Mouse (Mus musculus) A20 (cell line): Measurements from ENCODE around the gene Ralgds.

Experiments used
- DNase-seq: peaks from one replicate; pipeline ENCODE4 v3.0.0-alpha.2; 2011; ENCODE audit warnings: low read depth, low spot score

Ralgds gene

DNA sequence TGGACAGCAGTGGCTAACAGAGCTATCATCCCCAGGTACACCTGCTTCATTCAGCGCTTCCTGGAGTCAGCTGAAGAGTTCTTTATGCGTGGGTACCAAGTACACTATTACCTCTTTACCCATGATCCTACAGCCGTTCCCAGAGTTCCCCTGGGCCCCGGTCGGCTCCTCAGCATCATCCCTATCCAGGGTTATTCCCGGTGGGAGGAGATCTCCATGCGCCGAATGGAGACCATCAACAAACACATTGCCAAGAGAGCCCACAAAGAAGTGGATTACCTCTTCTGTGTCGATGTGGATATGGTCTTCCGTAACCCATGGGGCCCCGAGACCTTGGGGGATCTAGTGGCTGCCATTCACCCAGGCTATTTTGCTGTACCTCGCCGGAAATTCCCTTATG, 8.2 kb upstream of the Ralgds start:
- no peak for DNase-seq

GRCm38 (mm10) chr2:28505795-28506194, 7.1 kb upstream of the Ralgds start, which contains the start of gene Gm10134:
TSS of gene Gm10134 (plus strand) at chr2:28506095.
- no peak for DNase-seq

DNA sequence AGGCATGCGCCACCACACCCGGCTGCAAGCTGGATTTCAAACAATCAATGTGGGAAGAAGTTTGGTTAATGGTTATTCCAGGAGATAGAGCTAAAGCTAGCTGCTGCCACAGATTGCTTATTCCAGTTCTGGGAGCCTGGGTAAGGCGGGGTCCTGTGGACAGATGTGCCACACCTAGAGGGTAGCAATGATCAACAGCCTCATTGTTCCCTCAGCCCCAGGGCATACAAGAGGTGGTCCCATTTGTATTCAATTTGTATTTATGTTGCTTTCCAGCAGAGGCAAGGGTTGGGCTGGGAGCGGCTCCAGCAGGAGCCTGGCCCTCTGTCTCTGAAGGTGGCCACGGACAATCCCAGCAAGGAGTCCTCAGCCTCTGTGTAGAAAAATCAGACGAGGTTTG, 6.6 kb upstream of the Ralgds start:
- no peak for DNase-seq

DNA sequence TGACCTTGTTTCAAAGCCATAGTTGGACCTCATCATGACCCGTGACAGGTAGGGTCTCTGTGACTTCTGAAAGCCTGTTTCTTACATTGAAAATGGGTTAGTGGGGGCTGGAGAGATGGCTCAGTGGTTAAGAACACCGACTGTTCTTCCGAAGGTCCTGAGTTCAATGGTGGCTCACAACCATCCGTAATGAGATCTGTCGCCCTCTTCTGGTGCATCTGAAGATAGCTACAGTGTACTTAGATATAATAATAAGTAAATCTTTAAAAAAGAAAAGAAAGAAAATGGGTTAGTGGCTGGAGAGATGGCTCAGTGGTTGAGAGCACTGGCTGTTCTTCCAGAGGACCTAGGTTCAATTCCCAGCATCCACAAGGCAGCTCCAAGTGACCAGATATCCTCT, 1.3 kb upstream of the Ralgds start:
- peak; percentile 42 for DNase-seq

DNA sequence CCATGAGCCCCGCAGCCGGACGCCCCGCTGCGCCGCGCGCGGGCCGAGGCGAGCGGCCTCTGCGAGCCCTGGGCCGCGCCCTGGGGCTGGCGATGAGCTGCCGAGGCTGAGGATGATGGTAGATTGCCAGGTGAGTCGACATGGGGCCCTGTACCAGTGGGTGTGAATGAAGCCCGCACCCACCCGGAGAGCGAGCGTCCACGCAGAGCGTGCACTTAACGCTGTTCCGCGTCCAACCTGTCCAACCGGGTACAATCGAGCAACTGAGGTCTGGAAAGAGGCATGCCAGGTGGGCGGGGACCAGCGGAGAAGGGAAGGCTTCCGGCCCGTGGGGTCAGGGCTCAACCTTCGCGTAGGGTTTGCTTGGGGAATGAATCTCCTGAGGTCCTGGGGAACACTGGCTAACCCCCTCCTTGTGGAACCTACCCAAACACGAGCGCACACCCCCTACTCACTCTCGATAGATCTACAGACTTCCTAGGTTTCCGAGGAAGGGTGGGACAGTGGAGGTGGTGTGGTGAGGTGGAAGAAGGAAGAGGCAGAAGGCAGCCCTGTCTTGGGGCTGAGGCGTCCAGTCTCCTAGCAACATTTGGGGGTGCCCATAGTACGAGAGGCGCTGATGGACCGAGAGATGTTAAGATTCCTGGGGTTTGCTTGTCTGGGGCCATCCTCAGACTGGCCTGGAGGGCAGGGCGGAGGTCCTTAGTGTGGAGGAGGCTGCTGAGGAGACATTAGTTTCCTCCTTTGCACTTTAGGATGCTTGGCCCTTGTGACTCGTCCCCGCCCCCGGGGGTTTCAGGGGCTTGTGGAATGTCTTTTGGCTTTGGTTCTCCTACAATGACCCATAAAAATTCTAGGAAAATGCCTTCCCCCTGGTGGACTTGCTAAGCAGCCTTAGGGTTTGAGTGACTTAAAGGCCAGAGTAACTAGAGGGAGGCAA, 776 bp downstream of the Ralgds start:
- DNase-seq: no peak

DNA sequence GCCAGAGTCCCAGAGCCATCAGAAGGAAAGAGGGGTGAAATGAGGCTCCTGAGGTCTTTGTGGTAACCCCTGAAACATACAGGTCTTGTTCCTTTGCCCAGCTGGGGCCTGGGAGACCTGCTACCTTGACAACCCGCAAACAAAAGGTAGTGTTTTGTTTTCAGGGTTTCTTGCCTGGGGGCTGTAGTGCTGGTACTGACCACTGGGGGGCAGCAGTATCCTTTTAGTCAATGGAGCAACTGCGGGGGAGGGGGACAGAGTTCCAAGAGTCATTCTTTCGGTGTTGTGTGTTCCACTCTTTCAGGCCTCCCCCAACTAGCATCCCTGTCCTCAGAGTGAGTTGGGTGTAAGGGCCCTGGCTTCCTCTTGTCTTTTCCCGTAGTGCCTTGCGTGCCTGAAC, 1.6 kb downstream of the Ralgds start:
- peak; percentile 87 for DNase-seq

DNA sequence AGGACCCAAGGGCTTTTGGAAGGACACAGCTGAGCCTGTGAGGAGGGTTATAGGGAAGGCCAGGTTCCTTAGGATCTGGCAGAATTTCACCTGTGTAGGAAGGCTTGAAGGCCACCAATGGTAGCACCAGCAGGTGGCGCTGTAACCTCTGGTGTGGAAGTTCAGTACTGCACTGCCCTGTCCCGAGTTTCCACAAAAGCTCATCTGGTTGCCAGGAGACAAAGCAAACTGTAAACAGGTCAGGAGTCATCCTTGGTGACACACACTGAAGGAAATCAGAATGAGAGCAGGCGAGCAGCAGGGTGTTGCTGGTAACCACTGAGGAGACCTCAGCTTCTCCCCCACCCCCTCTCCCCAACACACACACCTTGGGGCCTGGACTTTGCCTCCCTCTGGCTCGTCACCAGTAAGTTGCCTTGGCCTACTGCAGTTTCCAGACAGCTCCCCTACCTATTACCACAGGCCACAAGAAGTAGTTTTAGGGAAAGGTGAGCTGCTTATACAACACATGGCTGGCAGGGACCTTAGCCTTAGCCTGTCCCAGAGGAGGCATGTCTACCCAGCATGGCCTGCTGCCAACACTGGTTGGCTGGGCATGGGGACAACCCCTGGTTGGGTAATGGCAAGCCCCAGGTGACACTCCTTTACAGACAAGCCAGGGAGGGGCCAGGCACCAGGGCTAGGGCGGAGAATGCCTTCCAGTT, 4.4 kb downstream of the Ralgds start:
- peak; percentile 81 for DNase-seq

- DNase-seq: peak; percentile 22
Observed at GRCm38 (mm10) chr2:28518231-28518630, 5.3 kb downstream of the Ralgds start.

DNA sequence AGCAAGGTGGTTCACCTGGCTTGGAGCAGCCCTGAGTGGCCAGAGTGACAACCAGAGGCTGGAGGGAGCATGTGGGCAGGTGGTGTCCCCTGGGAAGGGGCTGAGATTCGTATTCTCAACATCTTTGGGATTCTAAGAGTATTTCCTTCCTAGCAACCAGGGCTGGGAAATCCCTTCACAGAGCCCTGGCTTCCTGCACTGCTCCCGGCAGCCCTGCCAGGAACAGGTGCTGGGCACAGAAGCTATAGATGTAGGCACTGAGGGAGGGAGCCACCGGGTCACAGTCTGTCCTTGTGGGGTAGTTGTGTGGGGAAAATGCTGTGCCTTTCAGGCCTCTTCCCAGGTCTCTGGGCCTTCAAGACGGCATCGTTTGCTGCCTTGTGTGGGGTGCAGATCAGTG, 7.7 kb downstream of the Ralgds start:
- no peak for DNase-seq

- DNase-seq: no peak
Observed at GRCm38 (mm10) chr2:28521571-28522151, 8.7 kb downstream of the Ralgds start.

GRCm38 (mm10) chr2:28522166-28522565, 9.2 kb downstream of the Ralgds start:
- no peak for DNase-seq

- no peak for DNase-seq
Observed at GRCm38 (mm10) chr2:28523643-28524117, 10.8 kb downstream of the Ralgds start.

GRCm38 (mm10) chr2:28524406-28524805, 11.5 kb downstream of the Ralgds start:
- no peak for DNase-seq

GRCm38 (mm10) chr2:28525219-28525942, 12.5 kb downstream of the Ralgds start:
- peak; percentile 34 for DNase-seq

- DNase-seq: peak; percentile 78
Observed at GRCm38 (mm10) chr2:28525943-28526876, 13.3 kb downstream of the Ralgds start.

DNA sequence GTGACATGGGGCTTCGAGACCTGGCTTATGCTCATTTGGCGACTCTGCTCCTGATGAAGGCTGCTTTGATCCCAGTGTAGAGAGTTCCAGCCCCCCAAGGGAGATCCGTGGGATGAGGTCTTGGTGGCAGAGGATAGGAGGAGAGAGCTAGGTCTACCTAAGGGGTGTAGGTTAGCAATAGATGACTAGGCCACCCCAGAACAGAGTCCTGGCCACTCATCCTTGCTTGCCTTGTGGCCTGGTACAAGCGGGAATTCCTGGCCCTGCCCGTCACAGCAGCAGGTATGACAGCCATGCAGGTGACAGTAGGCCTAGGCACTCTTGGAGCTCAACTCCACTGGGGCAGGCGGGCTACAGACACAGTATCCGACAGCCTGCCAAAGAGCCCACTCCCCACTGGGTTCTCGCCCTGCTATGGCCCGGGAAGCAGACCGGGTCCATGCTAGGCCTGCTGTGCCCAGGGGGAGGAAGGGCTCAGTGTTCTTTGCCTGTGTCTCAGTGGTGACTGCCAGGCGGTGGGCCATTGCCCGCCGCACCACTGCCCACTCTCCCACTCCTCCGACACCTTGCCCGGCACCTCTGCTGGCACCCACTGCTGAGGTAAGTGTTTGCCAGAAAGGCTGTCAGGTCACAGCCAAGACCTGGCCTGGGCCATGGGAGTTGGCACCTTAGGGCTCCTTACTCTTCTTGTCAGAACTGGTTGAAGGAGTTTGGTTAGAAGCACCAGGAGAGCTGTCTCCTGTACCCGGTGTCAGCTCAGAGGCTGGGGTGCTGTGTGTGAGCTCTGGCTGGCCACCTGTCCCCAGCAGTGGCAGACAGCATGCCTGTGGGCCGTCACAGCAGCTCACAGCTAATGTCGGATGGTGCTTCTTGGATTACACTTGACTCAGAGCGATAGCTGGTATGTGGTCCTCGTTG, 14.8 kb downstream of the Ralgds start:
- no peak for DNase-seq

DNA sequence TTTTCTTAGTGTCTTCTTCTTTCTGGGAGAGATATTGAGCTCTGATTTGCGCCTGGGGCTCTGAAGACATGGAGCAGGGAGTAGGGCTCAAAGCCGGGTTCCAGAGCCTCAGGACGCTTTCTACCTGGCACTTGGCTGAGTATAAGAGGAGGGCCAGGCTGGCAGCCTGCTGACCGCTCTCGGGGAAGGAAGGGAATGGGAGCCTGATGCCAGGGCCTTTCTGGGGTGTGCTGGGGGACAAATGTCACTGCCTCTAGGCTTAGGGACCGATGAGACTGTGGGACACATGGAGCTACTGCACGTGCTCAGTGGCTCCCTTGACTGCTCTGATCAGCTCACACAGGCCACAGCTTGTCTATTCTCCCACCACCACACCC, 15.4 kb downstream of the Ralgds start:
- DNase-seq: no peak

DNA sequence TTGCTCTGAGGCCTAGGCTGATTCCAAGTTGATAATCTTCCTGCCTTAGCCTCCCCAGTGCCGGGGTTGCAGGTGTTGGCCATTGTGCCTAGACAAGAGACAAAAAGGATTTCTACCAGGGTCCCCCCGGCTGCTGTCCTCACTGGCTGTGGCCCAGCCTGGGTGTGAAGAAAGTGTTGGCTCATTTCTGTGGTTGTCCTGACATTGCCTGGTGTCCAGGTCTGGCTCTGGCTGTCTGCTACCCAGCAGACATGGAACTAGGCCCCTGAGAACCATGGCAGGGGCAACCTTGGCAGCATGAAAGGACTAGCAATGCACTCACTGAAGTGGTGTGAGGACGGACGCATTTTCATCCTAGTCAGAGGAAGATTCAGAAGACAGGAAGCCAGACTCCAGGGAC, 16.9 kb downstream of the Ralgds start:
- DNase-seq: no peak

GRCm38 (mm10) chr2:28530311-28530710, 17.4 kb downstream of the Ralgds start:
- no peak for DNase-seq
